Mouse (Mus musculus): Measurements from ENCODE around the gene Elmo2.

DNA sequence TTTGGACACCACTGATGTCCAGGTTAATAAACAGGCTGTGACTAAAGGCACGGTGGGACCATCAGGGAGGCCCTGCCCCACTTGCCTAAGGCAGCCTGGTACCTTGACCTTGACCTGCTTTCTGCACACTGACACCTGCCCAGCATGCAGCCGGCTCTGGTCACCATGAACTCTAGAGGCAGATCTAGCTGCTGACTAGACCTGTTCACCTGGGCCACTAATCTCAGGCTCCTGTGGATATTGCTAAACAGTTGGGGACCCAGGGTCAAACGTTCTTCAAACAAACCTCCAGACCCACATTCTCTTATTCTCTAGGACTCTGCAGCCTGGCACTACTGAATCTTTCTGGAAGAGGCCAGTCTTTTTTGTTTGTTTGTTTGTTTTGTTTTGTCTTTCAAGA, 41.2 kb downstream of the Elmo2 start:
- TF ChIP-seq POLR2A (IDR thresholded peaks at IDR 0.05; ENCODE audit: control insufficient read depth in 1 of 2, insufficient read depth in 1 of 2, low read depth in 1 of 2, low read length in 2 of 2, poor library complexity in 1 of 2) (no peak), CTCF (IDR thresholded peaks at IDR 0.05 in 2 of 3, conservative IDR thresholded peaks at IDR 0.05 in 1 of 3; ENCODE audit: control insufficient read depth in 1 of 3, insufficient read depth in 1 of 3, low read depth in 2 of 3, low read length in 3 of 3, poor library complexity in 1 of 3, severe bottlenecking in 1 of 3) (no peak), POLR2AphosphoS2 (IDR thresholded peaks at IDR 0.05; ENCODE audit: low read length) (no peak), GATA1 (IDR thresholded peaks at IDR 0.05; ENCODE audit: low read depth, low read length) (no peak), CHD1 (IDR thresholded peaks at IDR 0.05; ENCODE audit: low read depth, low read length) (no peak)

Measured in MEL (cell line).